Mouse (Mus musculus) lung, postnatal 10 days (tissue): ENCODE data around the gene Ldlrad1.
A peak's percentile ranks its signal among the peaks of the same experiment; 100 is the strongest.

Experiments used
- DNase-seq: peaks from one replicate; pipeline ENCODE4 v3.0.0; 2021

The Ldlrad1 gene

GRCm38 (mm10) chr4:107208880-107209279 is at the start of gene Ldlrad1:
TSS of gene Ldlrad1 (plus strand) at chr4:107209180.
- no peak for DNase-seq

- DNase-seq: no peak
Measured at GRCm38 (mm10) chr4:107160181-107160580, 48.8 kb upstream of the Ldlrad1 start.

GRCm38 (mm10) chr4:107163341-107163740 is 45.6 kb upstream of the Ldlrad1 start:
- DNase-seq: no peak

DNA sequence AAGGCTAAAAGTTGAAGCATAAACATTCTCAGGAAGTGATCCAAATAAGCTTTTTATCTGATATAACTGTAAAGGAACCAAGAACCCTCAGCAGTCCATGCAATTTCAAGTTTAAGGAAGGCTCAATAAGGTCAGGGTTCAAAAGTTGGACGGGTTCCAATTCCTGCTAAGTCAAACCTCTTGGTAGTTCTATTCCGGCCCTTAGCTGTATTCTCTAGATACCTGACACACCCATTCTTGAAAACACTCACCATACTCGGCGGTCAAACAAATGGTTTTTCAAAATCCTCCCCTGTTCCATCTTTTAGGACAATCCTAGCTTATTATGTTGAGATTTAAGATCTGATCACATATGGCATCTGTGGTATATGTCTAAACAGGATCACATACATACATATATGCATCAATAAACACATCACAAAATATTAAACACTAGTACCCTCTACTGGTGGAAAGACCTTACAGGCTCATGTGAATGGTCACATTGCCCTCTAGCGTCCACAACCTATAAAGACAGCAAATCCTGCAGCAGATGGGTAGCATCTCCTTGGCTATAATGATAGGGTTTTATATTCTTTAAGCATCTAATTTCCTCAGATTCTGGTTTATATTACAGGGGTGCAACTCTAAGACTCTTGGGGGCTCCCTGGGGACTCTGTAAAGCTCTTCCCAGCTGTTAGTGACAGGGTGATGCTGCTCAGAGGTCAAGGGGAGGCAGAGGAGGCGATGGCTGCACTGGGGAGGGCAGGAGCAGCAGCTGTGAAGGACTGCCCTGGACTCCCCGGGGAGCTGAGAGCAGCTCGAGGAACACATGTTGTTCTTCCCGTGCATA is 45.0 kb upstream of the Ldlrad1 start:
- DNase-seq: peak; percentile 82

- no peak for DNase-seq
Measured at GRCm38 (mm10) chr4:107166700-107167099, 42.3 kb upstream of the Ldlrad1 start.

- DNase-seq: no peak
Measured at GRCm38 (mm10) chr4:107167798-107168197, 41.2 kb upstream of the Ldlrad1 start.

- DNase-seq: no peak
Measured at GRCm38 (mm10) chr4:107177506-107177905, 31.5 kb upstream of the Ldlrad1 start.

- peak; percentile 99 for DNase-seq
Measured at GRCm38 (mm10) chr4:107178182-107178829, 30.7 kb upstream of the Ldlrad1 start, which contains the start of gene Tmem59. TSS of gene Tmem59 (plus strand) at chr4:107178399.

DNA sequence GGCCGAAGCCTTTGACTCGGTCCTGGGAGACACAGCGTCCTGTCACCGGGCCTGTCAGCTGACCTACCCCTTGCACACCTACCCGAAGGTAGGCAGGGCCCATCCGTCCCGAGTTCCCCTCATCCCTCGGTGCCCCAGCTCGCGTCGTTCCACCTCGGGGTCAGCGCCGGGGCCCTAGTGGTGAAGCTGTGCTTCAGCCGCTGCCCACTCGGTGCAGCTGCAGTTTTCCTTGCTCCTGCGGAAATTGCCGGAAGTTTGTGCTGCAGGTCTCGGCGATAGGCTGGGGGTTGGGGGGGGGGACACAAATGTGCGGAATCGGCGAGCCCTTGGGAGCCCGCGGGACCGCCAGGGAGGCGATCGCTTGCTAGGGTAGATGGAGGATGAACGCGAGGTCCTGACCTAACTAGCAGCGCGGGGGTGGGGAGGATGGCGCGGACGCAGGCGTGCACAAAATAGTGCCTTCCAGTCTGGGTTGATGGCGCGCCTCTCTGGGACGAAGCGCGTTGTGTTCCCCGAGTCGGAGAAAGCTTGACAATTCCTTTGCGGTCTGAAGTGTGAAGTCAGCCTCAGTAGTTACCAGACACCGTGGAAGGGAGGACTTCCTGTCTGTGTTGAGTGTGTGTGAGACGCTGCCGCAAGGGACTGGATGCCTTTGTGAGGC is 30.0 kb upstream of the Ldlrad1 start, which contains the start of gene Tceanc2:
Gene Tceanc2 (minus strand): TSS at position 287 of the 661 bp plus-strand sequence.
- DNase-seq: peak; percentile 65

DNA sequence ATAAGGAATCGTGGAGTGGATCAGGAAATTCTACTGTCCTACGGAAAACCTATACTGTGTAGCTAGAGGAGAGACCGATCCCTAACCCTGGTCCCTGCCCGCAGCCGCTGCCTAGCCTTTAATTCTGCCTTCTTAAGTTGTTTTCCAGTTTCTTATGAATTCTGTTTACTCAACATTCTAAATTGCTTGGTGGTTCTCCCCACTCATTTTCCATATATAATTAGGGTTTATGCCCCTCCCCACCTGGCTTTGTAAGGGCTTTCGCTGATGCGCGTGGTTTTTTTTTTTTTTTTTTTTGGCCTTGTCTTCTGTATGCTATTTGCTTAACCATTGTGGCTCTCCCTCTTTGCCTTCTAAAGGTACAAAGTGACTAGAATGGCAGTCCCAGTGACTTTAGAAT is 29.4 kb upstream of the Ldlrad1 start:
- no peak for DNase-seq

DNA sequence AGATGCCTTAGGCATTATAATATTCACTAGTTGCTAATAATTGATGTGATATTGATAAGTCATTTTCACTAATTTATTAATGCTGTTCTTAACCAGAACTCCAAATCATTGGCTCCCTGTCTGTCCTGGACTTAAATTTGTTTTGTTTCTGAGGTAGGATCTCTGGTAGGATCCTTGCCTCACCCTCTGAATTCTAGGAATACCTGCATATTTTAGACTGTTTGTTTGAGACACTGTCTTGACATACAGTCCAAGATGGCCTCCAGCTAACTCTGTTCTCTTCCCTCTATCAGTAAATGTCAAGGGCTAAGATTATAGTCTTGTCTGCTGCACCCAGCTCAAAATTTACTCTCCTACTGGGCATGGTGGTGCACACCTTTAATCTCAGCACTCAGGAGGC is 28.2 kb upstream of the Ldlrad1 start:
- DNase-seq: no peak

GRCm38 (mm10) chr4:107181866-107182265 is 27.1 kb upstream of the Ldlrad1 start:
- no peak for DNase-seq

DNA sequence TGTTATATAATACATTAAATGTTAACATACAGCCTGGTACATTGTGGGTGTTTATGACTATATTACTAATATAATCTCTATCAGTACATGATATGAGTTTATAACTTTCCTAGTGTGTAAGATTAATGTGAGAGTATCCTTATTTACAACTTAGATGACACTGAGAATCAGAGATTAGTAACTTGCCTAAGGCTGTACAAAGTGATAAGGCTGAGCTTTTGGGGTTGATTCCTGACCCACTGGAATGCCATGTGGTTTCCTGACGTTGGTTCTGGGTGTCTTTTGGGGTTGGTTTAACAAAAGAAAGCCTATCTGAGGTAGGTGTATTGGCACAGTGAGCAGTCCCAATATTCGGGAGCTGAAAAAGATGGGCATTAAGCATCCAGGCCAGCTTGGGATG is 26.2 kb upstream of the Ldlrad1 start:
- no peak for DNase-seq

DNA sequence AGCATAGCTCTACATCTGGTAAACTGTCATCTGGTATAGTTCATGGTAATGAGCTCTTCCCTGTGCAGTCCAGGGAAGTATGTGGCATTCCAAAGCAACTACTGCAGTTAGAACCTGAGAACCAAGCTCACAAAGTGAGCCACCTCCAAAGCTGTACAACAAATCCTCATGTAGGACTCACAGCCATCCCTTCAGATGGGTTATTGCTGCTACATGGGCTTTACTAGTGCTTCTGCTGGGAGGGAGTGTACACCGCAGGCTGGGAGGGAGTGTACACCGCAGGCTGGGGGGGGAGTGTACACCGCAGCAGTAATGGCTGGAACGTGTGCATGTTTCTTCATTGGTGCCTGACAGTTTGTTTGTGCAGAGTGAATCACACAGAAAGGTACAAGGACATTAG is 25.8 kb upstream of the Ldlrad1 start:
- DNase-seq: no peak

DNA sequence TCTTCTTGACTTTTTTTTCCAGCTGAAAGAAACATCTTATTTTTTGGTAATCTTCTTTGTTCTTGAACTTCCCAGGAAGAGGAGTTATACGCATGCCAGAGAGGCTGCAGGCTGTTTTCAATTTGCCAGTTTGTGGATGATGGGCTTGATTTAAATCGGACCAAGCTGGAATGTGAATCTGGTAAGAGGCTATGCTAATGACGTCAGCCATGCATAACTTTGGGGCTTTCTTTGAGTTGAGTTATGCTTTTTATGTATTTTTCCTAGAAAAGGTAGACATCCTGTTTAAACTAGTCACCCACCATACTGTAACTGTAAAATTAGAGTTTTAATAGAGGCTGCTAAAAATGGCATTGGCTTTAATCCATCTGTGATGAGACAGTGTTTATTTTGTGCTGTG is 23.3 kb upstream of the Ldlrad1 start:
- DNase-seq: no peak

- DNase-seq: no peak
Measured at GRCm38 (mm10) chr4:107193841-107194240, 15.1 kb upstream of the Ldlrad1 start.

DNA sequence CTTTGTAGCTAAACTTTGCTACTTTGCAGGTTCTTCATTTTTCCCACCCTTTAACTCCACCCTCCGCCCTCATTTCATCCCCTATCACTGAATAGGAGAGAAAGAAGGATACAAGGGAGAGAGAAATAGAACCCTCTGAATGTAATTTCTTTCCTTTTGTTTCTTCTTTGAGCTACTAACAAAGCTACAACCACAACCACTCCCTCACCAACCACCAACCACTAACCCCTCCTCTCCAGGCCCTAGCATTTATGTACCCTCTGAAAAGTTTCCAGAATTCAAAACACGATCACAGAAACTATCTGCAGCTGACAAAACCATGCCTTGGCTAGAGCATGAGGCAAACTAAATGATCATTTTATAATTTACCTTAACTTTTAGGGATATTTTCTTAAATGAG is 12.5 kb upstream of the Ldlrad1 start:
- DNase-seq: no peak

DNA sequence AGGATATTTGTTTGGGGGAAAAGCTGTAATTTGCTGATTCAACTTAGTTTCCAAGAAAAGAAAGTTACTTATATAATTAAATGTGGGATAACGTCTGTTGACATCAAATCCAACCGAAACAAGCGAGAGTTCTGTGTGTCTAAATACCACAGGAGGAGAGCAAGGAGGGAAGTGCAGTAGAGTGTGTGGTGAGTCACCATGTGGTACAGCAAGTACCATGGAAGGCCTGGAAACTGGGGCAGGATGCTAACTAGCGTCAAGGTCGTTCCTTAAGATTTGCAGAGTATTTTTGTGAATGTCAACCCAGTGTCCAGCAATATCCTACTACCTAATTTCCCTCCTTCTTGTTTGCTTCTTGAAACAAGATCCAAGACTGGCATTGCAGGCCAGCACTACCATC is 10.9 kb upstream of the Ldlrad1 start:
- no peak for DNase-seq

GRCm38 (mm10) chr4:107201779-107202178 is 7.2 kb upstream of the Ldlrad1 start:
- DNase-seq: no peak

- DNase-seq: no peak
Measured at GRCm38 (mm10) chr4:107203001-107203400, 6.0 kb upstream of the Ldlrad1 start.

DNA sequence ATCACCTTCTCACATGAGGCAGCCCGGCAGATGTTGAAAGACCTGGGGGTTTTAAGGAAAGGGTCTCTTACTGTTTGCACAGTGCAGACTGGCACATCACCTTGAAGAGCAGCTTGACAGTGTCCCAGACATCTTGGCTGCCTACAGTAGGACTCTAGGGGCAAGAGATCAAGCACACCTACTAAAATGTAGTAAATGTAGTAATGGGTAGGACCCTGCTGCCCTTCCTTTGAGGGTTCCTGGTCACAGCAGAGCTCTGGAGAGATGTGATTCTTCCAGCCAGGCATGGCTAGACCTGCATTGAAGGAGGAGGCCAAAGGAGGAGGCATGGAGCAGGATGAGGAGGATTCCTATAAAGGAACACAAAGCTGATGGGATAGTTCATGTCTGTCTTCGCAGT is 2.0 kb upstream of the Ldlrad1 start:
- DNase-seq: no peak

DNA sequence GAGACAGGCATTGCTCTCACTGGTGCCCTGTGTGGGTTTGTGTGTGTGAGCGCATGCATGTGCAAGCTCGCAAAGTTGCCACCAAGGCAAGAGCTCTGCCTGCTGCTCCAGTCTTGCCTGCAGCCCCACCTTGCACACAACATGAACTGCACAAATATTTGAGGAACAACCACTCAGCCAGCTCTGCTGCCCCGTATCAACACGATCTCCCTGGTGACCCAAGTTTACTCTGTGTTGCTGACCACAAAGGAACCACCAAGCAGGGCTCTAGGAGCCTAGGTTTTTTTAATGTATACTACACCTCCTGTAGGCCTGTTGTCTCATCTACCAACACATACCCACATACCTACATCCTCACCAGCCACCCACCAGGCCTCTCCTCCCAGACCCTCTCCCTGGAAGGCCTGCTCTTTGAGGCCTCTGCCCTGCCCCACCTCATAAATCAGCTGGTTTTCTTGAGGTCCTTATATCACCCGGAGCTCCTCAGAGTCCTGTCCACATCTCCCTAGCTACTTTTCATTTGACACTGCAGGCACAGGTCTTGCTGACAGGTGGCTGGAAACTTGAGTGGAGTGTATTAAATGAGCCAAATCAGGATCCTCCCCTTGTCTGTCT is 1.6 kb downstream of the Ldlrad1 start:
- peak; percentile 48 for DNase-seq

DNA sequence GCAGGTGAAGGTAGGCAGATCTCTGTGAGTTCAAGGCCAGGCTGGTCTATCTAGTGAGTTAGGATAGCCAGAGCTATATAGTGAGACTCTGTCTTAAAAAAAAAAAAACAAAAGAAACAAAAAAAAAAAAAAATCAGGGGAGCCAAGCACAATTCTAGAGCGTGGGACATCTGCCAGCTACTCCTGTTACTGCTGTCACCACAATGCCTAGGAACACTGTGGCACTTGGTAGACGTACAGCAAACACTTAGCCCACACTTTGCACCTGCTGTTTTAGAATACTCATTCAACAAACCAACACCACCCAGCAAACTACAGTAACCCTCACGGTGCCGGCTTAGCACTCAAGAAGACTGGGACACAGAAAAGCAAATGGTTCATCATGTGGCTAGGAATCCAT is 2.5 kb downstream of the Ldlrad1 start:
- peak; percentile 69 for DNase-seq
